Comparison of ENCODE assay signal across 22 mouse cellular contexts in the genomic region with DNA sequence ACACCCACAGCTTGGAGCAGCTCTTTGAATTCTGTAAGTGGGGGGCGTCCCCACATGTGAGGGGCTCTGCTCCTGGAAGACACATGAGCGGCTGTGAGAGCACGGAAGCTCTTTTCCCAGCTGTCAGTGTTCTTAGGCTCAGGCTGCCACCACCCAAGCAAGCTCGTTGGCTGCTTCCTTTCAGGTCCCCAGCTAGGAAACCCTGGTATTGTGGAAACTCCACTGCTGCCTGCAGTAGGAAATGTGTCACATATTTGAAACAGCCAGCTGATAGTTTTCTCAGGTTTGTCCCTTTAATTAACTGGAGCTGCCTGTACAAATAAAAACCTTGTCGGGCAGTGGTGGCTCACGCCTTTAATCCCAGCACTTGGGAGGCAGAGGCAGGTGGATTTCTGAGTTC.
DNase-seq lines count a peak whose midpoint lies in the region; ATAC-seq and TF ChIP-seq lines count a peak whose summit lies in the region.
"Had no signal": no experiment of that assay in that cellular context is flagged by ENCODE, and none has a peak within 500 bp of the region (broad histone marks: within the 10 kb centered on the region; RNA-seq: fewer than 3 reads in every experiment).

No protein-coding gene starts in this region.

- H3K36me3 ChIP-seq in embryonic facial prominence, embryonic 14.5 days (ENCODE audit: control insufficient read depth, insufficient read depth, low read length): peaks cover 58% of the 10 kb centered on the region
- peaks cover 27% of the 10 kb centered on the region for H3K36me3 ChIP-seq in embryonic facial prominence, embryonic 10.5 days (replicated peaks)
- peaks cover 17% of the 10 kb centered on the region; the same call in 1 of the 2 replicates for H3K36me3 ChIP-seq in forebrain, postnatal 0 days (ENCODE audit: insufficient read depth)
- H3K36me3 ChIP-seq in forebrain, embryonic 12.5 days (replicated peaks): no peaks in the 10 kb centered on the region
- peaks cover 61% of the 10 kb centered on the region for H3K36me3 ChIP-seq in heart, postnatal 0 days (replicated peaks; ENCODE audit: control insufficient read depth, insufficient read depth, low read length)
- peaks cover 66% of the 10 kb centered on the region for H3K36me3 ChIP-seq in heart, embryonic 12.5 days
- H3K36me3 ChIP-seq in intestine, postnatal 0 days (ENCODE audit: control insufficient read depth, insufficient read depth): peaks cover 5% of the 10 kb centered on the region
- H3K36me3 ChIP-seq: G1E had no signal

- TF ChIP-seq CTCF in forebrain, postnatal 0 days (IDR thresholded peaks at IDR 0.05; ENCODE audit: low read depth): no peak
- no peak for TF ChIP-seq CTCF in heart, postnatal 0 days (IDR thresholded peaks at IDR 0.05; ENCODE audit: low read depth)
- TF ChIP-seq CTCF in intestine, postnatal 0 days (IDR thresholded peaks at IDR 0.05; ENCODE audit: low read depth): no peak

- H3K4me2 ChIP-seq in embryonic facial prominence, embryonic 14.5 days (ENCODE audit: low read depth, low read length): no peak overlapping the region
- H3K4me2 ChIP-seq in forebrain, postnatal 0 days (ENCODE audit: low read depth): no peak overlapping the region
- H3K4me2 ChIP-seq in forebrain, embryonic 12.5 days: no peak overlapping the region
- no peak overlapping the region for H3K4me2 ChIP-seq in heart, postnatal 0 days (ENCODE audit: low read depth, low read length)
- H3K4me2 ChIP-seq in heart, embryonic 12.5 days: no peak overlapping the region
- H3K4me2 ChIP-seq in intestine, postnatal 0 days (replicated peaks; ENCODE audit: low read depth): no peak overlapping the region
- H3K4me2 ChIP-seq: embryonic facial prominence, embryonic 13.5 days; heart, embryonic 13.5 days; hindbrain, embryonic 13.5 days had no signal

- 64% methylated on average over 6 of the region's 6 CpGs for WGBS in embryonic facial prominence, embryonic 14.5 days
- 79% methylated on average over 6 of the region's 6 CpGs for WGBS in embryonic facial prominence, embryonic 10.5 days
- WGBS in forebrain, postnatal 0 days: 49% methylated on average over 6 of the region's 6 CpGs
- WGBS in forebrain, embryonic 12.5 days: 71% methylated on average over 6 of the region's 6 CpGs
- 61% methylated on average over 6 of the region's 6 CpGs for WGBS in heart, postnatal 0 days
- 68% methylated on average over 6 of the region's 6 CpGs for WGBS in heart, embryonic 12.5 days
- 83% methylated on average over 6 of the region's 6 CpGs for WGBS in intestine, postnatal 0 days

- H3K27ac ChIP-seq in embryonic facial prominence, embryonic 14.5 days (replicated peaks; ENCODE audit: low read depth, low read length): no peak overlapping the region
- no peak overlapping the region for H3K27ac ChIP-seq in embryonic facial prominence, embryonic 10.5 days (replicated peaks)
- no peak overlapping the region for H3K27ac ChIP-seq in forebrain, postnatal 0 days (ENCODE audit: low read depth, low read length)
- no peak overlapping the region for H3K27ac ChIP-seq in forebrain, embryonic 12.5 days
- peak overlapping the region; percentile 47 for H3K27ac ChIP-seq in heart, postnatal 0 days (ENCODE audit: low read depth)
- H3K27ac ChIP-seq in heart, embryonic 12.5 days (ENCODE audit: poor library complexity, severe bottlenecking): no peak overlapping the region
- H3K27ac ChIP-seq in intestine, postnatal 0 days (ENCODE audit: low read depth, low read length): no peak overlapping the region
- H3K27ac ChIP-seq: embryonic facial prominence, embryonic 13.5 days; heart, embryonic 13.5 days; hindbrain, embryonic 13.5 days; hindbrain, postnatal 0 days had no signal

- no peak overlapping the region for H3K4me3 ChIP-seq in embryonic facial prominence, embryonic 14.5 days (ENCODE audit: low read depth, low read length)
- no peak overlapping the region for H3K4me3 ChIP-seq in embryonic facial prominence, embryonic 10.5 days
- H3K4me3 ChIP-seq in forebrain, postnatal 0 days (ENCODE audit: low read depth, low read length): no peak overlapping the region
- no peak overlapping the region for H3K4me3 ChIP-seq in forebrain, embryonic 12.5 days (replicated peaks)
- no peak overlapping the region for H3K4me3 ChIP-seq in heart, postnatal 0 days (ENCODE audit: low read depth, low read length)
- no peak overlapping the region for H3K4me3 ChIP-seq in heart, embryonic 12.5 days
- no peak overlapping the region for H3K4me3 ChIP-seq in intestine, postnatal 0 days (ENCODE audit: low read depth, low read length)
- H3K4me3 ChIP-seq: embryonic facial prominence, embryonic 13.5 days; heart, embryonic 13.5 days; hindbrain, embryonic 13.5 days had no signal

- H3K27me3 ChIP-seq in embryonic facial prominence, embryonic 14.5 days (replicated peaks; ENCODE audit: control insufficient read depth, insufficient read depth, low read length): no peaks in the 10 kb centered on the region
- no peaks in the 10 kb centered on the region for H3K27me3 ChIP-seq in embryonic facial prominence, embryonic 10.5 days (replicated peaks; ENCODE audit: low read depth, poor library complexity, severe bottlenecking)
- no peaks in the 10 kb centered on the region for H3K27me3 ChIP-seq in forebrain, postnatal 0 days (ENCODE audit: insufficient read depth, low read length)
- H3K27me3 ChIP-seq in forebrain, embryonic 12.5 days: no peaks in the 10 kb centered on the region
- H3K27me3 ChIP-seq in heart, postnatal 0 days (ENCODE audit: control insufficient read depth, insufficient read depth, low read length): no peaks in the 10 kb centered on the region
- no peaks in the 10 kb centered on the region for H3K27me3 ChIP-seq in heart, embryonic 12.5 days (replicated peaks)
- H3K27me3 ChIP-seq in intestine, postnatal 0 days (replicated peaks; ENCODE audit: control insufficient read depth, insufficient read depth, low read length): no peaks in the 10 kb centered on the region
- H3K27me3 ChIP-seq: embryonic facial prominence, embryonic 13.5 days; heart, embryonic 13.5 days; hindbrain, embryonic 13.5 days had no signal

- TF ChIP-seq EP300 in heart, postnatal 0 days (IDR thresholded peaks at IDR 0.05; ENCODE audit: low read depth): no peak

- no peak overlapping the region for H3K9ac ChIP-seq in embryonic facial prominence, embryonic 14.5 days (ENCODE audit: low read depth, low read length)
- no peak overlapping the region for H3K9ac ChIP-seq in forebrain, postnatal 0 days
- H3K9ac ChIP-seq in forebrain, embryonic 12.5 days: no peak overlapping the region
- H3K9ac ChIP-seq in heart, postnatal 0 days (replicated peaks; ENCODE audit: low read depth, low read length): peak overlapping the region; percentile 22; the same call in 1 of the 2 replicates
- no peak overlapping the region for H3K9ac ChIP-seq in heart, embryonic 12.5 days
- no peak overlapping the region for H3K9ac ChIP-seq in intestine, postnatal 0 days (ENCODE audit: low read depth, low read length)
- H3K9ac ChIP-seq: embryonic facial prominence, embryonic 13.5 days; hindbrain, embryonic 13.5 days had no signal

- peak; percentile 19 for DNase-seq in embryonic facial prominence, embryonic 14.5 days (ENCODE audit: low spot score)
- no peak for DNase-seq in embryonic facial prominence, embryonic 10.5 days (ENCODE audit: low spot score)
- DNase-seq in forebrain, postnatal 0 days: no peak
- no peak for DNase-seq in heart, postnatal 0 days (ENCODE audit: low spot score)
- DNase-seq: adrenal gland, adult 8-10 months; adrenal gland, postnatal 36 days; B cell, adult 2 months; cerebellum, adult 11-12 months; cerebellum, adult 9-10 months; cerebellum, postnatal 25 days; gastrocnemius, postnatal 36 days; heart, postnatal 10 days; kidney, adult 18-20 months had no signal

- ATAC-seq in embryonic facial prominence, embryonic 14.5 days (ENCODE audit: low read depth): no peak
- peak; percentile 16; the same call in 1 of the 2 replicates for ATAC-seq in forebrain, postnatal 0 days
- no peak for ATAC-seq in forebrain, embryonic 12.5 days (ENCODE audit: low FRiP score)
- ATAC-seq in heart, postnatal 0 days (ENCODE audit: insufficient read depth, low read depth): no peak
- no peak; the same call in 1 of the 2 replicates for ATAC-seq in heart, embryonic 12.5 days (ENCODE audit: insufficient number of reproducible peaks, low FRiP score)
- no peak for ATAC-seq in intestine, postnatal 0 days
- ATAC-seq: CD4-positive, CD25-positive, alpha-beta regulatory T cell, adult 4 months; hindbrain, postnatal 0 days had no signal

- no peaks in the 10 kb centered on the region for H3K4me1 ChIP-seq in embryonic facial prominence, embryonic 14.5 days (ENCODE audit: control insufficient read depth, insufficient read depth, low read length)
- H3K4me1 ChIP-seq in embryonic facial prominence, embryonic 10.5 days: peaks cover 30% of the 10 kb centered on the region
- H3K4me1 ChIP-seq in forebrain, postnatal 0 days (ENCODE audit: insufficient read depth): no peaks in the 10 kb centered on the region
- no peaks in the 10 kb centered on the region for H3K4me1 ChIP-seq in forebrain, embryonic 12.5 days
- H3K4me1 ChIP-seq in heart, postnatal 0 days (ENCODE audit: control insufficient read depth, insufficient read depth): peaks cover 7% of the 10 kb centered on the region
- peaks cover 18% of the 10 kb centered on the region for H3K4me1 ChIP-seq in heart, embryonic 12.5 days (replicated peaks)
- H3K4me1 ChIP-seq in intestine, postnatal 0 days (replicated peaks; ENCODE audit: control insufficient read depth, insufficient read depth, low read length): no peaks in the 10 kb centered on the region
- H3K4me1 ChIP-seq: embryonic facial prominence, embryonic 13.5 days; hindbrain, embryonic 13.5 days had no signal

- H3K9me3 ChIP-seq in embryonic facial prominence, embryonic 14.5 days (ENCODE audit: control insufficient read depth, low read length): no peaks in the 10 kb centered on the region
- H3K9me3 ChIP-seq in embryonic facial prominence, embryonic 10.5 days: no peaks in the 10 kb centered on the region
- no peaks in the 10 kb centered on the region for H3K9me3 ChIP-seq in forebrain, postnatal 0 days (ENCODE audit: low read length)
- H3K9me3 ChIP-seq in forebrain, embryonic 12.5 days: no peaks in the 10 kb centered on the region
- no peaks in the 10 kb centered on the region for H3K9me3 ChIP-seq in heart, postnatal 0 days (replicated peaks; ENCODE audit: control insufficient read depth, low read length)
- H3K9me3 ChIP-seq in heart, embryonic 12.5 days (replicated peaks): no peaks in the 10 kb centered on the region
- no peaks in the 10 kb centered on the region for H3K9me3 ChIP-seq in intestine, postnatal 0 days (ENCODE audit: control insufficient read depth)
- H3K9me3 ChIP-seq: embryonic facial prominence, embryonic 13.5 days; G1E; heart, embryonic 13.5 days; hindbrain, embryonic 13.5 days had no signal
